Mouse (Mus musculus): ENCODE data around the gene Plekhm2. TPM values are rescaled to one million over a fixed set of nuclear protein-coding genes. Genes with fewer than 3 reads are reported as not detected.

Gene Plekhm2
- polyA plus RNA-seq, 1 experiment from 2014 or later, result 7.0 TPM

- no peak for ATAC-seq
- H3K27ac ChIP-seq (ENCODE audit: low read length), result no peak overlapping the region
- WGBS, result 88% methylated on average over 5 of the region's 5 CpGs
- H3K4me2 ChIP-seq (ENCODE audit: low read length), result no peak overlapping the region
- no peak overlapping the region for H3K4me3 ChIP-seq (replicated peaks; ENCODE audit: low read length)
- H3K4me1 ChIP-seq (replicated peaks; ENCODE audit: control insufficient read depth, insufficient read depth, low read length), result 0 out of 2 replicates have a peak, but pooled peaks cover 2% of the 10 kb centered on the region
- no peaks in the 10 kb centered on the region for H3K36me3 ChIP-seq (ENCODE audit: control insufficient read depth, insufficient read depth)
- H3K27me3 ChIP-seq (replicated peaks; ENCODE audit: control insufficient read depth, insufficient read depth, low read length), result no peaks in the 10 kb centered on the region; the same call in 1 of the 2 replicates
- no peak overlapping the region for H3K9ac ChIP-seq (replicated peaks; ENCODE audit: low read depth, low read length)
- no peaks in the 10 kb centered on the region for H3K9me3 ChIP-seq (ENCODE audit: control insufficient read depth, low read length)
These were observed 59.3 kb downstream of the Plekhm2 start for GRCm38 (mm10) chr4:141605421-141605820.

GRCm38 (mm10) chr4:141604493-141604892 lies 60.2 kb downstream of the Plekhm2 start:
- no peaks in the 10 kb centered on the region; the same call in none of the 2 replicates for H3K27me3 ChIP-seq (replicated peaks; ENCODE audit: control insufficient read depth, insufficient read depth, low read length)
- WGBS, result 54% methylated on average over 8 of the region's 8 CpGs

GRCm38 (mm10) chr4:141603921-141604320 lies 60.8 kb downstream of the Plekhm2 start:
- H3K36me3 ChIP-seq (ENCODE audit: control insufficient read depth, insufficient read depth), result no peaks in the 10 kb centered on the region
- no peak overlapping the region for H3K4me2 ChIP-seq (ENCODE audit: low read length)
- ATAC-seq, result no peak
- peaks cover 15% of the 10 kb centered on the region for H3K4me1 ChIP-seq (replicated peaks; ENCODE audit: control insufficient read depth, insufficient read depth, low read length)
- WGBS, result 73% methylated on average over 4 of the region's 4 CpGs
- H3K27me3 ChIP-seq (replicated peaks; ENCODE audit: control insufficient read depth, insufficient read depth, low read length), result peaks cover 2% of the 10 kb centered on the region
- no peaks in the 10 kb centered on the region for H3K9me3 ChIP-seq (ENCODE audit: control insufficient read depth, low read length)
- H3K27ac ChIP-seq (ENCODE audit: low read length), result no peak overlapping the region
- no peak overlapping the region for H3K9ac ChIP-seq (replicated peaks; ENCODE audit: low read depth, low read length)
- no peak overlapping the region for H3K4me3 ChIP-seq (replicated peaks; ENCODE audit: low read length)

More at GRCm38 (mm10) chr4:141604493-141604892, 60.2 kb downstream of the Plekhm2 start:
- no peak for ATAC-seq
- H3K4me1 ChIP-seq (replicated peaks; ENCODE audit: control insufficient read depth, insufficient read depth, low read length), result peaks cover 9% of the 10 kb centered on the region; the same call in 1 of the 2 replicates
- no peak overlapping the region for H3K4me2 ChIP-seq (ENCODE audit: low read length)
- no peaks in the 10 kb centered on the region for H3K36me3 ChIP-seq (ENCODE audit: control insufficient read depth, insufficient read depth)
- H3K9ac ChIP-seq (replicated peaks; ENCODE audit: low read depth, low read length), result no peak overlapping the region
- H3K27ac ChIP-seq (ENCODE audit: low read length), result no peak overlapping the region
- H3K4me3 ChIP-seq (replicated peaks; ENCODE audit: low read length), result no peak overlapping the region
- no peaks in the 10 kb centered on the region for H3K9me3 ChIP-seq (ENCODE audit: control insufficient read depth, low read length)

GRCm38 (mm10) chr4:141602523-141603223 lies 62.0 kb downstream of the Plekhm2 start:
- Histone ChIP-seq H3K9ac (replicated peaks; ENCODE audit: low read depth, low read length) (no peak overlapping the region), H3K4me1 (replicated peaks; ENCODE audit: control insufficient read depth, insufficient read depth, low read length) (peaks cover 24% of the 10 kb centered on the region), H3K27ac (ENCODE audit: low read length) (no peak overlapping the region), H3K9me3 (ENCODE audit: control insufficient read depth, low read length) (no peaks in the 10 kb centered on the region), H3K36me3 (ENCODE audit: control insufficient read depth, insufficient read depth) (no peaks in the 10 kb centered on the region), H3K4me3 (replicated peaks; ENCODE audit: low read length) (no peak overlapping the region), H3K27me3 (replicated peaks; ENCODE audit: control insufficient read depth, insufficient read depth, low read length) (peaks cover 13% of the 10 kb centered on the region), H3K4me2 (ENCODE audit: low read length) (no peak overlapping the region)
- no peak for ATAC-seq
- 93% methylated on average over 11 of the region's 11 CpGs for WGBS

GRCm38 (mm10) chr4:141601148-141601862 lies 63.4 kb downstream of the Plekhm2 start:
- WGBS, result 63% methylated on average over 12 of the region's 12 CpGs
- H3K27me3 ChIP-seq (replicated peaks; ENCODE audit: control insufficient read depth, insufficient read depth, low read length), result peaks cover 13% of the 10 kb centered on the region
- ATAC-seq, result no peak

GRCm38 (mm10) chr4:141600364-141600763 lies 64.3 kb downstream of the Plekhm2 start:
- peak overlapping the region; percentile 56; the same call in 1 of the 2 replicates for H3K4me3 ChIP-seq (replicated peaks; ENCODE audit: low read length)
- no peaks in the 10 kb centered on the region for H3K9me3 ChIP-seq (ENCODE audit: control insufficient read depth, low read length)
- H3K4me2 ChIP-seq (ENCODE audit: low read length), result peak overlapping the region; percentile 77
- WGBS, result 20% methylated on average over 6 of the region's 6 CpGs
- no peak overlapping the region for H3K27ac ChIP-seq (ENCODE audit: low read length)
- H3K27me3 ChIP-seq (replicated peaks; ENCODE audit: control insufficient read depth, insufficient read depth, low read length), result peaks cover 13% of the 10 kb centered on the region
- no peaks in the 10 kb centered on the region for H3K36me3 ChIP-seq (ENCODE audit: control insufficient read depth, insufficient read depth)
- no peak for ATAC-seq
- H3K9ac ChIP-seq (replicated peaks; ENCODE audit: low read depth, low read length), result no peak overlapping the region
- peaks cover 24% of the 10 kb centered on the region for H3K4me1 ChIP-seq (replicated peaks; ENCODE audit: control insufficient read depth, insufficient read depth, low read length)

More at GRCm38 (mm10) chr4:141601148-141601862, 63.4 kb downstream of the Plekhm2 start:
- Histone ChIP-seq H3K9me3 (ENCODE audit: control insufficient read depth, low read length) (no peaks in the 10 kb centered on the region), H3K27ac (ENCODE audit: low read length) (no peak overlapping the region), H3K36me3 (ENCODE audit: control insufficient read depth, insufficient read depth) (no peaks in the 10 kb centered on the region), H3K4me2 (ENCODE audit: low read length) (no peak overlapping the region), H3K4me1 (replicated peaks; ENCODE audit: control insufficient read depth, insufficient read depth, low read length) (peaks cover 24% of the 10 kb centered on the region), H3K9ac (replicated peaks; ENCODE audit: low read depth, low read length) (no peak overlapping the region), H3K4me3 (replicated peaks; ENCODE audit: low read length) (no peak overlapping the region)

- ATAC-seq, result 0 out of 2 replicates have a peak, but pooled peaks have one; percentile 15
- under 1% methylated on average over 29 of the region's 57 CpGs for WGBS
- peak overlapping the region; percentile 60 for H3K9ac ChIP-seq (replicated peaks; ENCODE audit: low read depth, low read length)
- H3K4me1 ChIP-seq (replicated peaks; ENCODE audit: control insufficient read depth, insufficient read depth, low read length), result peaks cover 24% of the 10 kb centered on the region
- H3K27ac ChIP-seq (ENCODE audit: low read length), result no peak overlapping the region
- peak overlapping the region; percentile 56 for H3K4me3 ChIP-seq (replicated peaks; ENCODE audit: low read length)
- no peaks in the 10 kb centered on the region for H3K9me3 ChIP-seq (ENCODE audit: control insufficient read depth, low read length)
- H3K4me2 ChIP-seq (ENCODE audit: low read length), result peak overlapping the region; percentile 77
- H3K36me3 ChIP-seq (ENCODE audit: control insufficient read depth, insufficient read depth), result no peaks in the 10 kb centered on the region
- H3K27me3 ChIP-seq (replicated peaks; ENCODE audit: control insufficient read depth, insufficient read depth, low read length), result peaks cover 13% of the 10 kb centered on the region
These were observed 65.2 kb downstream of the Plekhm2 start for GRCm38 (mm10) chr4:141599251-141600141.

GRCm38 (mm10) chr4:141598894-141599250 lies 65.8 kb downstream of the Plekhm2 start:
- no peak overlapping the region for H3K27ac ChIP-seq (ENCODE audit: low read length)
- H3K9me3 ChIP-seq (ENCODE audit: control insufficient read depth, low read length), result no peaks in the 10 kb centered on the region
- H3K4me2 ChIP-seq (ENCODE audit: low read length), result peak overlapping the region; percentile 77
- peak overlapping the region; percentile 56 for H3K4me3 ChIP-seq (replicated peaks; ENCODE audit: low read length)
- under 1% methylated on average over 9 of the region's 9 CpGs for WGBS
- H3K9ac ChIP-seq (replicated peaks; ENCODE audit: low read depth, low read length), result peak overlapping the region; percentile 60
- H3K36me3 ChIP-seq (ENCODE audit: control insufficient read depth, insufficient read depth), result no peaks in the 10 kb centered on the region
- peaks cover 22% of the 10 kb centered on the region for H3K4me1 ChIP-seq (replicated peaks; ENCODE audit: control insufficient read depth, insufficient read depth, low read length)
- no peak for ATAC-seq
- peaks cover 13% of the 10 kb centered on the region for H3K27me3 ChIP-seq (replicated peaks; ENCODE audit: control insufficient read depth, insufficient read depth, low read length)
